Mouse (Mus musculus) spleen, adult 2 months (tissue): ENCODE data around the gene Ripk1.

ENCODE experiments used
- CTCF ChIP-seq: fragments of 200-500 bp; IDR thresholded peaks from 2 replicates; pipeline ENCODE4 v1.5.1; 2011; ENCODE audit warnings: mild to moderate bottlenecking, inconsistent platforms; ENCODE audit not compliant: insufficient read depth, insufficient read length, insufficient replicate concordance; ENCODE audit errors: extremely low read depth
- POLR2A ChIP-seq: fragments of 200-500 bp; IDR thresholded peaks from 2 replicates; pipeline ENCODE4 v1.6.1; 2011; ENCODE audit warnings: low read depth, low read length, inconsistent platforms

GRCm38 (mm10) chr13:34040091-34040490 lies 37.9 kb downstream of the Ripk1 start:
- TF ChIP-seq CTCF (no peak), POLR2A (no peak)
